Comparison of ENCODE assay signal across 9 mouse cellular contexts in the genomic region with DNA sequence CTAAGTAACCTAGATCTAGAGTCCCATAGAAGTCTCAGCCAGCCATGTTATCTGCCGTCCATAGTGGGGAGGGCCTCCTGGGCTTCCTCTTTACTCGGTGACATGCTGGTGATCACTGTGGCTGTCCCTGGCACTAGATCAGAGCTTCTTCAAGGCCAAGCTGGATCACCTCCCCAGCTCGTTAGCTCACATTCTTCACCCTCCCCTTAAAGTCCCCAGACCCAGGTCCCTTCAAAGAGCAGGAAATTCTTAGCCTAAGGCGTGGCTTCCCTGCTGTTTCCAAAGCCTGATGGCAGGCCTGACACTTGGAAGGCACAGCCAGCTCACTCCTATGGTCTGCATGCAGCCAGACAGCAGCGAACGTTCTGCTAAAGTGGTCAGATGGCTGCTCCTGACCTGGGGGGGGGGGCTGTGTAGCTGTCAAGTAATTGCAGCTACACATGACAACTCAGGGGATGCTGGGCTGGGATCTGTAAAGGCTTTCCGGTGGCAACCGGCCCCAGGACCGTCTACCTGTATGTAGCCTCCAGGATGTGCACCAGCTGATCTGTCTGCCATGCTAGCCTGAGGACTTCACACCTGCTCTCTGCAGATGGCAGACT.
DNase-seq lines count a peak whose midpoint lies in the region; ATAC-seq lines count a peak whose summit lies in the region.
"Had no signal": no experiment of that assay in that cellular context is flagged by ENCODE, and none has a peak within 500 bp of the region (broad histone marks: within the 10 kb centered on the region; RNA-seq: fewer than 3 reads in every experiment).

No protein-coding gene starts in this region.

- no peaks in the 10 kb centered on the region for H3K36me3 ChIP-seq in heart, embryonic 13.5 days
- H3K36me3 ChIP-seq in neural tube, embryonic 13.5 days: no peaks in the 10 kb centered on the region
- H3K36me3 ChIP-seq in embryonic facial prominence, embryonic 14.5 days (ENCODE audit: control insufficient read depth, insufficient read depth, low read length): no peaks in the 10 kb centered on the region
- H3K36me3 ChIP-seq in midbrain, embryonic 16.5 days (ENCODE audit: control insufficient read depth, insufficient read depth, low read length): no peaks in the 10 kb centered on the region
- H3K36me3 ChIP-seq: neural tube, embryonic 12.5 days had no signal

- DNase-seq in heart, postnatal 25 days (ENCODE audit: low spot score): no peak
- no peak for DNase-seq in neural tube, embryonic 10.5 days (ENCODE audit: extremely low spot score, low spot score)
- peak; percentile 50 for DNase-seq in embryonic facial prominence, embryonic 14.5 days (ENCODE audit: low spot score)
- no peak for DNase-seq in T-cell, adult 2 months (ENCODE audit: low spot score)

- H3K4me3 ChIP-seq in heart, embryonic 13.5 days: no peak overlapping the region
- no peak overlapping the region for H3K4me3 ChIP-seq in neural tube, embryonic 13.5 days
- H3K4me3 ChIP-seq in embryonic facial prominence, embryonic 14.5 days (ENCODE audit: low read depth, low read length): no peak overlapping the region
- H3K4me3 ChIP-seq in midbrain, embryonic 16.5 days (ENCODE audit: low read depth, low read length): no peak overlapping the region
- H3K4me3 ChIP-seq: neural tube, embryonic 12.5 days had no signal

- WGBS in heart, embryonic 13.5 days: 33% methylated on average over 9 of the region's 9 CpGs
- 35% methylated on average over 9 of the region's 9 CpGs for WGBS in neural tube, embryonic 13.5 days
- WGBS in embryonic facial prominence, embryonic 14.5 days: 33% methylated on average over 9 of the region's 9 CpGs
- 39% methylated on average over 9 of the region's 9 CpGs for WGBS in midbrain, embryonic 16.5 days

- H3K9ac ChIP-seq in heart, embryonic 13.5 days: peak overlapping the region; percentile 6; the same call in 1 of the 2 replicates
- H3K9ac ChIP-seq in neural tube, embryonic 13.5 days: no peak overlapping the region
- peak overlapping the region; percentile 14; the same call in 1 of the 2 replicates for H3K9ac ChIP-seq in embryonic facial prominence, embryonic 14.5 days (ENCODE audit: low read depth, low read length)
- H3K9ac ChIP-seq in midbrain, embryonic 16.5 days (ENCODE audit: low read depth, low read length): 0 out of 2 replicates have a peak overlapping the region, but pooled peaks have one; percentile 26
- H3K9ac ChIP-seq: neural tube, embryonic 12.5 days had no signal

- H3K4me2 ChIP-seq in heart, embryonic 13.5 days: no peak overlapping the region
- H3K4me2 ChIP-seq in neural tube, embryonic 13.5 days: no peak overlapping the region
- no peak overlapping the region for H3K4me2 ChIP-seq in embryonic facial prominence, embryonic 14.5 days (ENCODE audit: low read depth, low read length)
- no peak overlapping the region for H3K4me2 ChIP-seq in midbrain, embryonic 16.5 days (ENCODE audit: low read length)
- H3K4me2 ChIP-seq: neural tube, embryonic 12.5 days had no signal

- no peaks in the 10 kb centered on the region for H3K27me3 ChIP-seq in heart, embryonic 13.5 days (replicated peaks)
- H3K27me3 ChIP-seq in neural tube, embryonic 13.5 days: no peaks in the 10 kb centered on the region
- no peaks in the 10 kb centered on the region for H3K27me3 ChIP-seq in embryonic facial prominence, embryonic 14.5 days (replicated peaks; ENCODE audit: control insufficient read depth, insufficient read depth, low read length)
- H3K27me3 ChIP-seq in midbrain, embryonic 16.5 days (ENCODE audit: control insufficient read depth, insufficient read depth, low read depth, low read length): no peaks in the 10 kb centered on the region
- H3K27me3 ChIP-seq: neural tube, embryonic 12.5 days had no signal

- no peak for ATAC-seq in heart, embryonic 13.5 days (ENCODE audit: extremely low read depth, insufficient number of reproducible peaks, low FRiP score, low TSS enrichment)
- ATAC-seq in neural tube, embryonic 13.5 days (ENCODE audit: low read depth): no peak
- ATAC-seq in embryonic facial prominence, embryonic 14.5 days (ENCODE audit: low read depth): no peak
- no peak for ATAC-seq in midbrain, embryonic 16.5 days
- ATAC-seq: intestine, embryonic 16.5 days had no signal

- intact Hi-C loops in heart, postnatal 25 days (cut with DNase I): no loop called here

- no peaks in the 10 kb centered on the region for H3K9me3 ChIP-seq in heart, embryonic 13.5 days
- H3K9me3 ChIP-seq in neural tube, embryonic 13.5 days: no peaks in the 10 kb centered on the region
- H3K9me3 ChIP-seq in embryonic facial prominence, embryonic 14.5 days (ENCODE audit: control insufficient read depth, low read length): no peaks in the 10 kb centered on the region
- H3K9me3 ChIP-seq in midbrain, embryonic 16.5 days (replicated peaks; ENCODE audit: control insufficient read depth, low read length, poor library complexity, severe bottlenecking): no peaks in the 10 kb centered on the region; the same call in 1 of the 2 replicates
- H3K9me3 ChIP-seq: neural tube, embryonic 12.5 days had no signal

- H3K27ac ChIP-seq in heart, embryonic 13.5 days (replicated peaks): peak overlapping the region; percentile 29; the same call in 1 of the 2 replicates
- H3K27ac ChIP-seq in neural tube, embryonic 13.5 days (replicated peaks): peak overlapping the region; percentile 14; the same call in 1 of the 2 replicates
- no peak overlapping the region for H3K27ac ChIP-seq in embryonic facial prominence, embryonic 14.5 days (replicated peaks; ENCODE audit: low read depth, low read length)
- H3K27ac ChIP-seq in midbrain, embryonic 16.5 days (ENCODE audit: low read length): 0 out of 2 replicates have a peak overlapping the region, but pooled peaks have one; percentile 24
- H3K27ac ChIP-seq: neural tube, embryonic 12.5 days had no signal

- peaks cover 32% of the 10 kb centered on the region for H3K4me1 ChIP-seq in heart, embryonic 13.5 days
- peaks cover 10% of the 10 kb centered on the region; the same call in 1 of the 2 replicates for H3K4me1 ChIP-seq in neural tube, embryonic 13.5 days (replicated peaks)
- H3K4me1 ChIP-seq in embryonic facial prominence, embryonic 14.5 days (ENCODE audit: control insufficient read depth, insufficient read depth, low read length): peaks cover 15% of the 10 kb centered on the region
- H3K4me1 ChIP-seq in midbrain, embryonic 16.5 days (ENCODE audit: control insufficient read depth, insufficient read depth, low read length): no peaks in the 10 kb centered on the region
